Mouse (Mus musculus) left cerebral cortex, adult 8-10 months (tissue): ENCODE data around the gene Tmem247. TPM values are rescaled to one million over a fixed set of nuclear protein-coding genes. Genes with fewer than 3 reads are reported as not detected.

Experiments
- DNase-seq, 2 experiments: peaks; one replicate each; pipeline ENCODE4 v3.0.0; 2022; ENCODE audit warnings: low spot score in 2 of 2
- total RNA-seq, 4 experiments: library from RNA; stranded (reverse); gene quantifications; 2 replicates each; pipeline ENCODE4 v1.2.4; 2022

Tmem247 gene
- not detected for total RNA-seq

DNA sequence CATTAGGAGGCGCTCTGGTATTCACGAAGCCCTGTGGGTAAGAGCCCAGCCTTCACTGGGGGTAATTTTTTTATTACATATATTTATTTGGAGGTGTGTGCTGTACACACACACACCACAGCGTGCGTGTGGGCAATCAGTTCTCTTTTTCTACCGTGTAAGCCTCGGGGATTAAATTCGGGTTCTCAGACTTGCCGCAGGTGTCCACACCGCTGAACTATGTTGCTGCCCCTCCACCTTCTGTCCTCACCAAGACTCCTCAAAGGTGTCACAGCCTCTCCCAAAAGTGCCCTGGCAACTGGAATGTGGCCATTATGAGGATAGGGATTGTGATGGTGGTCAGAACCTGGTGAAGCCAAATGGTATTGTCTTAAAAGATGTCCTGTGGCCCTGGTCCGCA, at the start of gene Tmem247:
Gene Tmem247 (plus strand): TSS at position 301 of the 400 bp plus-strand sequence.
- DNase-seq: no peak

DNA sequence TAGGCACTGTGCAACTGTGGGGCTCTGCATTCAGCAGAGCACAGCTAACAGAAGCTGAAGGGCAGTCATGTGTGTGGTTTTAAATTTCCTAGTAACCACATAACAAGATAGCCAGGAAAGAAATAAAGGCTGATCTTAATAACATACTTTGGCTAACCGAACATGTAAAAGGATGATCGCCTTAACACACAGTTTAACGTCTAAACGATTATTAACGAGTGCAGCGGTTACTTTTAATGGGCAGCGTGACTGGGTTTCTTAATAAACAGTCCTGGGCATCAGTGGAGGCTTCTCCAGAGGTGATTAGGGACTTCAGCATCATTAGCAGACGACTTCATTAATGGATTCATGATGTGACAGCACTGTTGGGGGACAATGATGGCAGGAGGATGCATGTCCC, 46.6 kb upstream of the Tmem247 start:
- DNase-seq: no peak

DNA sequence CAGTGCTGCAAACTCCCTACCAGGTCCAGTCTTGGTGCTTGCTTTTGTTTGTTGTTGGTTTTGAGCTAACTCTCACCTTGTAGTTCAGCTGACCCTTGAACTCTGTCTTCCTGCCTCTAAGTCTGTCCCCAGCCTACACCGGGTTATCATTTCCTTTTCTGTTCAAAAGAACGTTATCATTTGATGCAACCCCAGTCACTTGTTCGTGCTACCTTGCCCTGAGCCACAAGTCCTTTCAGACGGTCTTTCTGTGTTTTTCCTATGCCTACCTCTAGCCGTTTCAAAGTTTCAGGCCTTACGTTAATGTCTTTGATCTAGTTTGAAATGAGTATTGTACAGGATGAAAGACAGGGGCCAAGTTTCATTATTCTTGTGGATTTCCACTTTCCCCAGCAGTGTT, 44.5 kb upstream of the Tmem247 start:
- no peak for DNase-seq

DNA sequence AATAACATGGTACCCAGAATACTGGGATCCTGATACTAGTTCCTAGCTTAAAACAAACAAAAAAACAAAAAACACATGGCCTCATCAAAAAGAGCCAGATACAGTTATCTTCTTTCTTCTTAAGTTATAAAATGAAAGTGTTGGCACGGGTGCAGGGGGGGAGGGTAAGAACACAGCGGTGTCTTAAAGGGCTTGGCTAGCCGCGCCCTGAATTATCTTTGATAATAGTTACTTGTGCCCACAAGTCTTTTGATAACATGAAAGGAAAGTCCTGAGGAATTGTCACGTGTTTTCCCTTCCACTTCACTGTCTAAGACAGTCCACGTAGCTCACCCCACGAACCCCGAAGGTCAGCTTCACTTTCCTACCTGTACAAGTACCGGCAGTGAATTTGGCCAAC, 40.2 kb upstream of the Tmem247 start:
- DNase-seq: no peak

DNA sequence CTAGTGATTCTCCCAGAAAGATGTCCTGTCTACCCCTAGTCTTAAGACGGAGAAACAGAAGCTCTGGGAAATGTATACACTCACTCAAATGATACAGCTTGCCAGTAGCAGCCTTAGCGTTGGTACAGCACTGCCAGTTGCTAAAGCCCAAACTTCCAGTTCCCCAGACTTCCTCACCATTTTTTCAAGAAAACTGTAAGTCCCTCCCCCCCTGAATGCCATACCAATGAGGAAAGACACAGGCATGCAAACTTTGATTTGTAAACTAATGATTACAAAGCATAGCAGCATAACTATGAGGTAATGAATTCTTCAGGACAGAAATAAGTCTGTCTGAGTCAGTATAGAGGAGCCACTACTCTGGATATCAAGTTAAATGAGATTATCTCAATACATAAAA, 39.4 kb upstream of the Tmem247 start:
- no peak for DNase-seq

DNA sequence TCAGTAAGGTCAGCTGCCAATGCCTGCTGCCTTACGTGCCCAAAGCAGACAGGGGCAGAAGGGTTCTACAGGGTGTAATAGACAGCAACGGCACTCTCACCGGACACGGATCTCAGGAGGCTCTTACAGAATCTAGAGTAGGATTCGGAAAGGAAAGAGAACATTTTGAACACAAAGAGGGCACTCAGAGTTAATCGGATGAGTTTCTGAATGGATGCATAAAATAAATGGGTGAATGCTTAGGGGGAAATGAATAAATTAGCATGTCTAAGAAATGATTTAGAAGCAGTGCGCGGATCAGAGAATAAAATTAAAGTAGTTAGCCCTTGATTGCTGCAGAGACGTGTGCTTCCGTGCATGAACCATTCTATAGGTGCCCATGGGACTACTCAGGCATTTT, 37.1 kb upstream of the Tmem247 start:
- DNase-seq: no peak

DNA sequence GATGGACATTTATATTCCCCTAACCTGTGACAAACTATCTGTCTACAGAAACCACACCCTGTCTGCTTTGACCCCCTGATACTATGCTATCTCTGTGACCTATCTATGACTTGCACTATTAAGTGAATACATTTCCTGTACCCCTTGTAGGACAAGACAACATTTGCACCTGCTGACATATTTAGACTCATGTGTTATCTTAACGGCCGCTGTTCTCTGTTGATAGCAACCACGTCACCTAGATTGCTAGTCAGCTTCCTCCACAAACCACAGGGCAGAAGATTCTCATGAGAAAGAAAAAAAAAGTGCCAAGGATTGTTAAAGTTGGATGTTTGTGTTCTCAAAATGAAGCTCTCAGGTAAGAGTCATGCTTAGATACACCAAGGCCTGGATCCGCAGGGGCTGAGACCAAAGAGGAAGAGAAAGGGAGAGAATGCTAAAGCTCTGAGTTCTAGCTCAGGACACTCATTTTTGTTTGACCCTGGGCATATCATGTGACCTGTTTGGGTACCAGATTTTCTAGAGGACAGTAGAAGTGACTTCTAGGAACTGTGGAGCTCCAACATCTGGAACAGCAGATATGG, 36.6 kb upstream of the Tmem247 start:
- DNase-seq: no peak

DNA sequence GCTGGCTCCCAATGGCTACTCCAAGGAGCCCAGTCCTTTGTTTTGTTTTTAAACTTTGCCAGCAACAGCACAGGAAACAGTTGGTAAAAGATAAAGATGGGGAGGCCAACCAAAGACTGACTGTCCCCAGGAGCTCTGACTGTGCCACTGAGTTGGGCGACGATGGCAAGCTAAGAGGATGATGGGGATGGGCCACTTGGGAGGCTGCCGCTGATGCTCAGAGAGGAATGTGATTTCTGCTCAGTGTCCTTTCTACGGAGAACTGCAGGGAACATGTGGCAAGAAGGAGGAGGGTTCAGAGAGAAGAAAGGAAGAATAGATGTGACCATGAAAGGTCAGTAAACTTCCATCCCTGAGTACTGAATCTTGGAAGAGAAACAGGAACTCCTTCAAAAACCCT, 22.0 kb upstream of the Tmem247 start:
- DNase-seq: no peak

DNA sequence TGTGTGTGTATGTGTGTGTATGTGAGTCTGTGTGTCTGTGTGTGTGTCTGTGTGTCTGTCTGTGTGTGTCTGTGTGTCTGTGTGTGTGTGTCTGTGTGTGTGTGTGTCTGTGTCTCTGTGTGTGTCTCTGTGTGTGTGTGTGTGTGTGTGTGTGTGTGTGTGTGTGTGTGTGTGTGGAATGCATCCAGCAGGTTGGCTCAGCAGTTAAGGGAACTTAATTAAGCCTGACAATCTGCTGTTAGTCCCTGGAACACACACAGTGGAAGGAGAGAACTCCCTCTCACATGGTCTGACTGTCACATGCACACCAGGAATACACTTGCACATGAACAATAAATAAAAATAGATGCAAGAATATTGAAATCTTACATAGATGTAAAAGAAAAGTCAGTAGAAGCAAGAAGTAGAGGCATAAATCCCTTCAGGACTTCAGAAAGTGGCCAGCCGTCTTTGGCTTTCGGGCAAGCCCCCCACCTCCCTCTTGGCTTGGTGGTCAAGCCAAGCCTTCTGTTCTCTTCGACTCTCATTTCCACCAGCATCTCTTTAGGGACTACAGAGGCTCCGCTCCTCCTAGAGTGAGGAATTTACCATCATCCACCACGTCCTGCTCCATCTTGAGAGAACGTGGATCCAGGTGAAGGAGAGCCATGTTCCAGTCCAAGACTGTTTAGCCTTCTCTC, 19.5 kb upstream of the Tmem247 start:
- no peak for DNase-seq

DNA sequence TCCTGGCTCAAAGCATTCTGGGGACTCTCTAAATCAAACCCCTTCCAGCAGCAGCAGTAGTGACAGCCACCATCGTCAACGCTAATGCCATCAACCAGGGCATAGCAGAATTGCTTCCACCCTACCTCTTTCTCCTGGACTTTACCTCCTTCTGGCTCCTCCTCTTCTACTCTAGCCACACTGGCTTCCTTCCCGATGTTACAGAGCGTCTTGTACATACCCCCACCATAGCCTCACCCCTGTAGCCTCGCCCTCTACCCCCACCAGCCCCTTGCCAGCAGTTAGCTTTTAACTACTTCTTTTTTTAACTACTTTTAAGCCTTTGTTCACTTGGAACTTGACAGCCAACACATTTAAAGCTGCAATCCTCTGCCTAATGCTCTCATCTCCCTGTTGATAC, 17.3 kb upstream of the Tmem247 start:
- DNase-seq: no peak

DNA sequence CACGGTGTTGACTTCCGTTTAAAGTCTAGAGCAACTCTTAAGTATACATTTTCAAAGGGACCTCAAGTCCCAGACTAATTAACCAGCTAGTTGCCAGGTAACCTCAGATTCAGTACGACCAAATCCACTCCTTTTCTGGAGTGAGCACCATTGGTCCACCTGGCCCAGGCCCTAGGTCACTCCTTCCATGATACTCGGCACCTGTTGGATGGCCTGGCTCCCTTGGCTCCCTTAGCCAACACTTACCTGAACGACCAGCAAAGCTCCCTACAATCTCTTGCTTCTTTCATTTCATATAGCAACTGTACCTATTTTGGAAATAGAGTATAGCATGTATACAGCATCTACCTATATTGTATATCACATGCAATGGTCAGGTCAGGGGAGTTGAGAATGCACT, 16.6 kb upstream of the Tmem247 start:
- DNase-seq: no peak

DNA sequence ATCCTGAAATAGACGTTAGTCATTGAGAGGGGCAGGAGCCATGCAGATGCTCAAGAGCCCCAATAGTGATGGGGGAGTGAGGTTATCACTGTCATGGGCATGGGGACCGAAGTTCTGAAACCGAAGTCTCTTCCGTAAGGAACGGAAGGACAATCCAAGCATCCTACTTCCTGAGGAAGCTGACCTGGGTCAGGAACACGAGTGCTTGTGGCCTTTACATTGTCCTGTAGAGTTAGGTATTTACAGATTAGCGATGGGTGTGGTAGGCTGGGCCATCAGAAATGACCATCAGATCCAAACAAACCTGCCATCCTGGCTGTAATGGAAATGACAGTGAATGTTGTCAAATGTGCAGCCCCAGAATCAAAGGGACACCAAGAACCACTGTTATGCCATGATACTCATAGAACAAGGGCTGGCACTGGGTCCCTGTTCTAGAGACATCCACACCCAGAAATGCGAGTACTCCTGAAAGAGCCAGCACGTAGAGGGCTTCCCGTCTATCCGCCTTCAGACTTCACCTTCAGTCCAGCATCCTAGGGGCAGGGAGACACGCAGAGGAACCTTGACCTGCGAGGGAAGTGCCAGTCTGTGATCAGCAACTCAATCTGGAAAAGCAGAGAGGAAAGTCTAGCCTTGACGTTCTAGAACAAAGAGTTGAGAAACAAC, 14.6 kb upstream of the Tmem247 start:
- DNase-seq: no peak

DNA sequence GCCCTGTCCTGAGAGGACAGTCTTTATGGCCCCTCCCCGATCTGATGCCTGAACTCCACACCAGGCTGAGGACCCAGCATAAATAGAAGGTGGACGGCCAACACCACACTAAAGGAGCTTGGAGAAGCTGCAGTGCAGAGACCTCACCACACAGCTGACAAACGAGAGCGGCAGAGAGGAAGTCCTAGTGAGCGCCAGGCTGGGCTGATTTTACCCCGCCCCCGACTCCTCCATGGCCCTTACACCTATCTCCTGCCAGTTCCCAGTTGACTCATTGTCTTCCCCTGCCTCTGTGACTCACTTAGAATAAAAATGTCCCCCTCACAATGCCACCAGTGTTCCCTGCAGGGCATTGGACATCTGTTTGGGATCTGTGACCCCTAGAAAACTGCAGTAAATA, 13.6 kb upstream of the Tmem247 start:
- peak in 1 of 2 experiments; percentile 41 for DNase-seq

DNA sequence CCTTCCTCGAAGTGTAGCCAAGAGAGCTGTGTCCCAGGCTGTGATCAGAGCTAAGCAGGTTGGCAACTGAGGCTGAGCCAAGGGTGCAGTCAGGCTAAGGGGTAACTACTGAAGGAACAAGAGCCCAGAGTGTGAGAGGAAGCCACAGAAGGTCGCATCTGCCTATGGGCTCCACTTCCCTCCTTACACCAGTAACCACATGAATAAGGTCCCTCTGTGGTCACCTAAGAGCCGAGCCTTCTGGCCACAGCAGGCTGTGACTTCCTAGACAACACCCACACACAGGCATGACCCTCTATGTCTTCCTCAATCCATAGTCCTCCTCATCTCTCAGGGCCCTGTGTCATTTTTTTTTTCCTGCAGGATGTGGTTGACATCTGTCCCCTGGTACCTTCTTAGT, 12.9 kb upstream of the Tmem247 start:
- no peak for DNase-seq

DNA sequence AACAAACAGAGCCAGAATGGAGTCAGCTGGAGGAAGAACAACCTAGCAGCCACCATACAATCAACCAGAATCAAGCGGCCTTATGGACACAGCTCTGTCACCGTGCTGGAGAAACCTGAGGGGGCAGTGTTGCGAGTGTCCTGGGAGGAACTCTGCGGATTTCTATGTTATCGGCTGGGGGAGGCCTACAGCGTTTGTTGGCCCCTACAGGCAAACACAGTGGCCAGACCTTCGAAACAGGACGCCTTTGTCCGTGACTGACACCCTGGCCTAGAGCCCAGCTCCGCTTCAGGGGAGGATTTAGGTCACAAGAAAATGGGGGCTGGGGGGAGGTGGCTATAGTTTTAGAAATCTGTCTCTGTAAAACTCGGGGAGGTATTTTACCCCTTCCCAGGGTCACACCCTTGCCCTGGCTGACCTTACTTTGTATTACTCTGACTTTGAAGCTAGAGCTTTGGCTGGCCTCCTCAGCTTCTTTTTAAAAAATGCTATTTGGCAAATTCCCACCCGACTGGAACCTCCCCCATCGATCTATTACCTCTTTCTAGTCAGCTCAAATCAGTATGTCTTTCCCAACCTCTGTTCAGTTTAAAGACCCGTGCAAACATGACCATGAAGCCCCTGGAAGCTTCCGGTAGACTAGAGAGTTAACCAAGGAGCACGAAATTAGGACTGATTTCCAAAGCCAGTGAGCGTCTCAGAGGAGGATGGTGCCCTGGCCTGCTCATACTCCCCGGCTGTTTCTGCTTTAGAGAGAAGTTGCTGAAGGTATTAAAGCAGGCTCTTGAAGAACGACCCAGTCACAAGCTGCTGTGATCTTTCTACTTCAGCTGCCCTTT, 11.6 kb upstream of the Tmem247 start:
- DNase-seq: peak in 1 of 2 experiments; percentile 51

DNA sequence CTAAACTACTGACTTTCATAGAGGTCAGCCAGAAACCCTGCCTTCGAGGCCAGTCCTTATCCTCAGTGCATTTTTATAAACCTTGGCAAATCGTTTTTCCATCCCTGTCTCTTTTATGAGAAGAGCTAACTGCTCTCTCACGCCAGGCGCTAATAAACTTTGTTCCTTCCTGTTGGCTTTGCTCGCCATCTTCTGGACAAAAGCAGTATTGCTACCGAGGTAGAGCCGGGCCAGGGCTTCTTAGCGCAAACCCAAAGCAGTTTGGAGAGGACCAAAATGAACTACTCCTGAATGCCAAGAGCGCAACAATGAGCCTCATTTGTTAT, 11.0 kb upstream of the Tmem247 start:
- peak in 1 of 2 experiments; percentile 76 for DNase-seq

DNA sequence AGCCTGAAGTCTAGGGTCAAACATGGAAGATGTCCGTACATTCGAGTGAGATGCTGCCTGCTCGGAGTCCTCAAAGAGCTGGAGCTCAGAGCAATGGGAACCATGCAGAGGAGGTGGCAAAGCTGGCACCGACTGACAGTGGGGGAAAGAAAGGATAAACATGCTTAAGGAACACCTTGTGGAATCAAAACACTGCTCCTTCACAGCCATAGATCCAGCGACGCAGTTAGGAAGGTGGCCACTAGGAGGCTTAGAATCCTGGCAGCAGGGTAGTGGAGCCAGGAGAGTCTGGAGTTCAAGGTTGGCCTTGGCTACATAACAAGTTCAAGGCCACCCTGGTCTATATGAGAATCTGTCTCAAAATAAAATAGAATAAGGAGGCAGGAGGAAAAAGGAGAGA, 10.5 kb upstream of the Tmem247 start:
- no peak for DNase-seq

DNA sequence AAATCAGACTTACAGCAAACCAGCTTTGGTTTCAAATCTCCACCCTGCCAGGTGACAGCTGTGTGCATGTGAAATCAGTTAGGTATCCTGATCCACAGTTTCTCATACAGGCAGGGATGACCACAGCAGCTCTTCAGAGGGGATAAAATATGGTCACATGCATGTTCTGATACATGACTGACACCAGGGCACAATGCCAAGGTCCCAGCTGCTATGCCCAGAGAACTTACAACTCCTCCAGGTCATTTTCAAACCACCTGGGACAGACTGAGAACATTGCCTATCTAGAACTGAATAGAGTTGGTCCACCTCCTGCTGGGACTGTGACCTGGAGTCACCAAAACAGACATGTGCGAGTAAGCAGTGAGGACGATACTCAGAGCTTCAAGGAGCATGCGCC, 10.1 kb upstream of the Tmem247 start:
- no peak for DNase-seq

DNA sequence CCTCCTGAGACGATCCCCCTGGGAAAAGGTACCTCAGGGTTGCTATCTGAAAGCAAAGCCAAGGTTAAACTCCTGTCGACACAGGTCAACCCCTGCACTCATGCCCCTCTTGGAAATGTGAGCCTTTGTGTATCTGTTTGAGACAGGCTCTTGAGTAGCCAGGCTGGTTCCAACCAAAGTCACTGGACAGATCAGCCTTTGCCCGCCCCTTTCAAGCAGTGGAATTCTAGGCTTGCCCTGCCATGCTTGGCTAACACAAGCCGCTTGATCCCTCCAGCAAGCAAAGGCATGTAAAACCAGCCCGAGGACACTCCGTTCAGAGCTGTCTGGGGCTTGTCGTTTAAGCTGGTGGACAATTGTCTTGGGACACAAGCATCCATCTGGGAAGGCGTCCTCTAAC, 8.8 kb upstream of the Tmem247 start:
- DNase-seq: no peak

DNA sequence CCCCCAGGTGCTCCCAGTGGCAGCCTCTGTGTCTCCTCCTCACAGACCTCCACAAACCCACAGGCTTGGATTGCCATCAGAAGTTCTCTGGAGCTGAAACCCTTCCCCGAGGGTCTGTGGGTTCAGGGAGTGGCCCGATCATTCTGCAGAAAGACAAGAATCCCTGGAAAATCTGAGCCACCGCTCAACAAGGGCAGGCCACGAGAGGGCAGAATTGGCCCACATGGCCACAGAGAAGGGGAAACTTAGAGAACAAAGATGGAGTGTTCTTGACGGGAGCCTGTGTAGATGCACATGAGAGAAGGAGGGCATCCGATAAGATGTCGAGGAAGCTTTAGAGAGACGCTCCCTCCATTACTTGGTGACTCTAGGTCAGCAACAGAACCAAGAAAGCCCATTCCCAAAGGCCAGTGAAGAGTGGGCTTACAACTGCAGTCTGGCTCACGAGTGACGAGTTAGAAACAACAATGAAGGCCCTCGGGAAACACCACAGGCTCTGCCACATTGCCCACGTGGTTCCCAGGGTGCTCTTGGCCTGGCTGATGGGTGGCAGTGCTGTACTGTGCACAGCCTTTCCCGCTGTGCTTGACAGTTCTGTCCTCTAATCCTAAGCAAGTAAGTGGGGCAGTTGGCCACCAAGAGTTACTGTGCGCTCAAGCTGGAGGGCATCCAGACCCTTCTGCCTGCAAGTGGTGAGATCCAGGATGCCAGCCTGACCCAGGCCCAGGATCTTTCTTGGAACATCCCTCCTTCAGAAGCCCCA, 7.2 kb upstream of the Tmem247 start:
- no peak for DNase-seq

DNA sequence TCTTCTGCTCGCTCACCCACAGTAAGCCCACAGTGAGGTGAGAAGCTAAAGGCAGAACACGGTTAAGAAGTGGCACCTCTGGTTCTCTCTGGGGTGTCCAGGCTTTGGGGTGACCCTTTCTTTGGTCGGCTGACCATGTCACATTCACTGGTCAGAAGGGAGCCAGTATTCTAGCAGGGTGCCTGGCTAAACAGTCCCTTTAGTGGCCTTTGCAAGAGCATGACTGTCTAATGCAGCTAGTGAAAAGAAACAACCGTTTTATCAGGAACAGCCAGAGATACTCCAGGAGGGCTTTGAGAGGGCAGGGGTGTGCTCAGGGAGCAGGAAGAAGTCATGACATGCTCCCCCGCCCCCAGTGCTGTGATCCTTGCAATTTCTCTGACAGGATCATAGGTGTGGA, 5.9 kb upstream of the Tmem247 start:
- no peak for DNase-seq
